Mouse (Mus musculus) B cell, adult (primary cell): ENCODE data around the gene Adat1. TPM values are rescaled to one million over a fixed set of nuclear protein-coding genes. Genes with fewer than 3 reads are reported as not detected.

Experiments used
- total RNA-seq: library from RNA; stranded (reverse); gene quantifications from 4 replicates; pipeline ENCODE4 v1.2.4, GENCODE M21; 2023; ENCODE audit not compliant: inconsistent age

The Adat1 gene
- total RNA-seq: 3.1 to 5.2 TPM (median 4.1 TPM) in 4 replicates

GRCm38 (mm10) chr8:111992013-111992702, at the start of gene Adat1:
Adat1 (minus strand) TSS chr8:111992302.

GRCm38 (mm10) chr8:112014936-112015335, 22.8 kb upstream of the Adat1 start, which contains the start of gene Gm6793:
Gm6793 (minus strand) TSS chr8:112015036.

GRCm38 (mm10) chr8:112010997-112011815, 19.1 kb upstream of the Adat1 start, which contains the start of the genes Kars and Terf2ip:
Kars (minus strand) TSS chr8:112011323.
Terf2ip (plus strand) TSS chr8:112011398.

GRCm38 (mm10) chr8:111940171-111941100, 51.7 kb downstream of the Adat1 start, which contains the start of gene Gabarapl2:
Gabarapl2 (plus strand) TSS chr8:111940703.

GRCm38 (mm10) chr8:111933348-111934076, 58.6 kb downstream of the Adat1 start, which contains the start of gene Tmem231:
Tmem231 (minus strand) TSS chr8:111933881.

Other genes with a start within 250 kb of the Adat1 start
- 0.22 to 0.39 TPM (median 0.28 TPM) in 4 replicates for gene Bcar1, start 248.5 kb downstream of the Adat1 start, total RNA-seq
- 42.6 to 54.3 TPM (median 46.9 TPM) in 4 replicates for gene Cfdp1, start 138.0 kb downstream of the Adat1 start, total RNA-seq
- gene Tmem170, start 115.6 kb downstream of the Adat1 start, total RNA-seq: 3.6 to 4.4 TPM (median 3.9 TPM) in 4 replicates
- not detected in 4 replicates for gene Chst5, start 81.9 kb downstream of the Adat1 start, total RNA-seq
- 3.3 to 4.3 TPM (median 3.6 TPM) in 4 replicates for gene Tmem231, start 58.4 kb downstream of the Adat1 start, total RNA-seq
- gene Gabarapl2, start 51.6 kb downstream of the Adat1 start, total RNA-seq: 116 to 129 TPM (median 120 TPM) in 4 replicates
- gene Kars, start 19.0 kb upstream of the Adat1 start, total RNA-seq: 80.2 to 88.1 TPM (median 84.0 TPM) in 4 replicates
- gene Terf2ip, start 19.1 kb upstream of the Adat1 start, total RNA-seq: 13.9 to 15.2 TPM (median 14.6 TPM) in 4 replicates
- gene Gm6793, start 22.7 kb upstream of the Adat1 start, total RNA-seq: 0.36 TPM in 1 of 4 replicates, not detected in the others